Mouse (Mus musculus): ENCODE measurements around the gene Lrrfip2. TPM values are rescaled to one million over a fixed set of nuclear protein-coding genes. Genes with fewer than 3 reads are reported as not detected.

The Lrrfip2 gene
- polyA plus RNA-seq, 1 experiment from 2014 or later = 41.8 TPM

DNA sequence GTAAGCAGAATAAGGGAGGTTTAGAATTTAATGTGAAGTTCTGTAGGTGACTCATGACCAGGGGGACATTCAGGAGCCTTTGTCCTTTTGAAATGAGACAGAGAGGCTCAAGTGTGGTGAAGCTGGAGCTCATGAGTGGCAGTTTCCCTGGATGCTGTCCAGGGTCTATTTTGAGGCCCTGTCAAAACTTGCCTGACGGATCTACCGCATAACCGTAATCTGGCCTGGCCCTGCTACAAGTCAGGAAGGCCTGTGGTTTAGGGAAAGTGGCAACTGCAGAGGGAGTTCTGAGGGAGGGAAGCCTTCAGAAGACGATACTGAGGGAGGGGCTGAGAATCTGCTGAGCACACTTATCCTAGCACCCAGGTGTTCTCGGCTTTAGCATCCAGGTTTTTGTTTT is 5.1 kb downstream of the Lrrfip2 start:
- Histone ChIP-seq H3K4me3 (no peak overlapping the region), H3K27me3 (no peaks in the 10 kb centered on the region), H3K36me3 (no peaks in the 10 kb centered on the region), H3K9me3 (no peaks in the 10 kb centered on the region), H3K27ac (replicated peaks) (no peak overlapping the region), H3K9ac (replicated peaks) (no peak overlapping the region), H3K4me1 (peaks cover 14% of the 10 kb centered on the region), H3K4me2 (replicated peaks) (no peak overlapping the region)
- no peak for ATAC-seq (replicated peaks)
- 70% methylated on average over 5 of the region's 5 CpGs for WGBS

DNA sequence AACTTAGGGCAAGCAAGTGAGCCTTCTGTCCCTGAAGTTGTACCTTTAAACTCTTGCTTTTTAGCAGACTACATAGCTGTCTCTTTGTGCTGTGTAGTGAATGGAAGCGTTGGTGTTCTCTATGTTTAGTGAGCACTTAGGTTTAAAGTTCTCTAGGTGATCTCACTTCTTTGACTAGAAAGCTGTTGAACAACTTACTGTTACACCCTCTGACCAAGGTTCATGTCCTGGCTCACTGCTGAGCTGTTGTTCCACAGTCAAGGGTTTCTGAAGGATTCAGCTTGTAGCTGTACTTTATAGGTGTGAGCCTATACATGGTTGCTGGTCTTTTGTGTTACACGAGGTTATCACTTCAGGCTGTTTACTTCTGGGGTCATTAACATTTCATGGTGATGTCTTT is 5.9 kb downstream of the Lrrfip2 start:
- Histone ChIP-seq H3K4me1 (peaks cover 12% of the 10 kb centered on the region), H3K27me3 (no peaks in the 10 kb centered on the region), H3K27ac (replicated peaks) (no peak overlapping the region), H3K36me3 (no peaks in the 10 kb centered on the region), H3K9ac (replicated peaks) (no peak overlapping the region), H3K9me3 (no peaks in the 10 kb centered on the region), H3K4me2 (replicated peaks) (no peak overlapping the region), H3K4me3 (no peak overlapping the region)
- 73% methylated on average over 2 of the region's 2 CpGs for WGBS
- no peak for ATAC-seq (replicated peaks)

DNA sequence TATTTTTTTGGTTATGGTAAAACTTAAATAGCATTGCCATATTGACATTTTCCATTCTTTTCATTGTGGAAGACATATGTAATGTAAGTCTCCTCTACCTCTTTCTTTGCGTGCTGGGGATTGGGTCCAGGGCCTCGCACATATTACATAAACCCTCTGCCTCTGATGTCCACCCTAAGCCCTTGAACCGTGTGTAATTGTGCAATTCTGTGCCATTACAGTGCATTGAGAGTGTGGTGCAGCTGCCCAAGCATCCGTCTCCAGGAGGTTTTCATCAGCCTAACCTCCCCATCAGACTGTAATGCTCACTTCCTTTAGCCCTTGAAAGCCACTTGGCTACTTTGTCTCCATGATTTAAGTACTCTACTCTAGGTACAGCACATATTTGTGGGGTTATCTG is 7.0 kb downstream of the Lrrfip2 start:
- WGBS = 78% methylated on average over 4 of the region's 4 CpGs
- Histone ChIP-seq H3K36me3 (no peaks in the 10 kb centered on the region), H3K4me2 (replicated peaks) (no peak overlapping the region), H3K9ac (replicated peaks) (no peak overlapping the region), H3K27ac (replicated peaks) (no peak overlapping the region), H3K9me3 (no peaks in the 10 kb centered on the region), H3K4me3 (no peak overlapping the region), H3K4me1 (peaks cover 2% of the 10 kb centered on the region), H3K27me3 (no peaks in the 10 kb centered on the region)
- ATAC-seq (replicated peaks) = no peak

DNA sequence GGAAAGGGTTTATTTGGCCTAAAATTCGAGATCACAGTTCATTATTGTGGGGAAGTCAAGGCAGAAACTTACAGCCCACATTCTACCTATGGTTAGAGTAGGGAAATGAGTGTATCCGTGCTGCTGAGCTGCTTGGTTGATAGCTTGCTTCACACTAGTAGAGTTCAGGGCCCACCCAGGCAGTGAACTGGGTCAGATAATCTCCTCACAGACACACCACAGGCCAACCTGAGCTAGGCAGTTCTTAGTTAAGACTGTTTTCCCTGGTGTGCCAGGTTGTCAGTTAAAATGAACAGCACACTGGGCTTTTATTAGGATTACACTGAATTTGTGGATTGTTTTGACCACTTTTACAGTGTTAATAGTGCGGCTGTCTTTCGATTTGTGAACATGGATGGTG is 9.3 kb downstream of the Lrrfip2 start:
- Histone ChIP-seq H3K27ac (replicated peaks) (no peak overlapping the region), H3K4me3 (no peak overlapping the region), H3K36me3 (no peaks in the 10 kb centered on the region), H3K4me1 (no peaks in the 10 kb centered on the region), H3K9me3 (no peaks in the 10 kb centered on the region), H3K9ac (replicated peaks) (no peak overlapping the region), H3K27me3 (no peaks in the 10 kb centered on the region), H3K4me2 (replicated peaks) (no peak overlapping the region)
- 76% methylated on average over 4 of the region's 4 CpGs for WGBS
- no peak for ATAC-seq (replicated peaks)

DNA sequence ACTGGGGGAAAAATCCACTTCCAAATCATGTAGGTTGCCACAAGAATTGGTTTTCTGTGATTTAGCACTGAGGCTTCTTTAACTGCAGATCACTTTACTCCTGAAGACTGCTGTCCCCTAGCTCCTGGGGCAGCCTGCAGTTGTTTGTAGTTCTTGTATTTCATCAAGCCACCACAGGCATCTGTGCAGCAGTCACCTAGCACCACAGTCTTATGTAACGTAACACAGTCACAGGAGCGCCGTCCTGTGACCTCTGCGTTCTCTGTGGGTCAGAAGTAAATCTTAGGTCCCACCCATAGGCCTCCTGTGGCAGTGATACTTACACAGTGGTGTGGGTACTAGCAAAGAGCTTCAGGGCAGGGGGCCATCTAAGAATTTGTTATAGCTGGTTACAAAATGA is 10.4 kb downstream of the Lrrfip2 start:
- H3K36me3 ChIP-seq = no peaks in the 10 kb centered on the region
- H3K9me3 ChIP-seq = no peaks in the 10 kb centered on the region
- H3K9ac ChIP-seq (replicated peaks) = no peak overlapping the region
- WGBS = 86% methylated on average over 4 of the region's 4 CpGs
- H3K4me2 ChIP-seq (replicated peaks) = no peak overlapping the region
- no peaks in the 10 kb centered on the region for H3K27me3 ChIP-seq
- no peak overlapping the region for H3K4me3 ChIP-seq
- H3K4me1 ChIP-seq = no peaks in the 10 kb centered on the region
- no peak for ATAC-seq (replicated peaks)
- no peak overlapping the region for H3K27ac ChIP-seq (replicated peaks)

DNA sequence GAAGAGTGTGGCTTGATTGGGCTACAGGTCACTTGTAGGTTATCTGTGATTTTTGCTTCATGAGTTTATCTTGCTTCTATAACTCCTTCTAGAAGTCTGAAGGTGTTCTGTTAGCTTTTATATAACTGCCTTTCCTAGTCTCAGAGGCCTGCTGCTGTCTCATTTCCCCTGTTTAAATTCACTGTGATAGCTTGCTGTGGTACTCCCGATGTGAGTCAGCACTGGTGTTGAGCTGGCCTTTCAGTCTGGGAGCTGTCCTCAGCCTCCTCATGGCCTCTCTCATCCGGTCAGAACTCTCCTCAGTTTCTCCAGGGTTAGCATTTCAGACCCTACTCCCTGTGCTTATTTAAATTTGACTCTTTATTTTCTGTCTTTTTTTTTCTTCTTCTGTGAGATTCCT is 12.7 kb downstream of the Lrrfip2 start:
- Histone ChIP-seq H3K9ac (replicated peaks) (no peak overlapping the region), H3K4me3 (no peak overlapping the region), H3K36me3 (no peaks in the 10 kb centered on the region), H3K9me3 (no peaks in the 10 kb centered on the region), H3K27ac (replicated peaks) (no peak overlapping the region), H3K4me1 (no peaks in the 10 kb centered on the region), H3K4me2 (replicated peaks) (no peak overlapping the region), H3K27me3 (no peaks in the 10 kb centered on the region)
- no peak for ATAC-seq (replicated peaks)
- 86% methylated on average over 2 of the region's 2 CpGs for WGBS

DNA sequence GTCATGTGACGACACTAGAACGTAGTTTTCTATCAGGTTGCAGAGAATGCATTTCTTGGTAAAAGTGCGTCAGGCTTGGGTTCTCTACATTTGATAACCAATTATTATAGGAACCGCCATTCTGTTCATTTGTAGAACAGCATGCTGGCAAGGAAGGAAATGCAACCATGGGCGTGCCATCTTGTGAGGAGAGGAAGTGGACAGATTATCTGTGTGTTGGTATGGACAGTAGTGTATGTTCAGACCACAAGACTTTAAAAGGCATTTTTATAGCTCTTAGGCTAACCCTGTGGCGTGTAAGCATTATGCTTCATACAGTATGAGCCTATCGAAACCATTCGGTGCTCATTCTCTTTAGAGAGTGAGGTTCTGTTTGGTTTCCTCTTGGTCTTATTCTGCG is 20.8 kb downstream of the Lrrfip2 start:
- WGBS = 96% methylated on average over 9 of the region's 9 CpGs
- H3K9ac ChIP-seq (replicated peaks) = no peak overlapping the region
- no peaks in the 10 kb centered on the region for H3K27me3 ChIP-seq
- H3K27ac ChIP-seq (replicated peaks) = no peak overlapping the region
- ATAC-seq (replicated peaks) = no peak
- H3K36me3 ChIP-seq = no peaks in the 10 kb centered on the region
- no peaks in the 10 kb centered on the region for H3K9me3 ChIP-seq
- no peak overlapping the region for H3K4me3 ChIP-seq
- H3K4me1 ChIP-seq = no peaks in the 10 kb centered on the region
- H3K4me2 ChIP-seq (replicated peaks) = no peak overlapping the region

DNA sequence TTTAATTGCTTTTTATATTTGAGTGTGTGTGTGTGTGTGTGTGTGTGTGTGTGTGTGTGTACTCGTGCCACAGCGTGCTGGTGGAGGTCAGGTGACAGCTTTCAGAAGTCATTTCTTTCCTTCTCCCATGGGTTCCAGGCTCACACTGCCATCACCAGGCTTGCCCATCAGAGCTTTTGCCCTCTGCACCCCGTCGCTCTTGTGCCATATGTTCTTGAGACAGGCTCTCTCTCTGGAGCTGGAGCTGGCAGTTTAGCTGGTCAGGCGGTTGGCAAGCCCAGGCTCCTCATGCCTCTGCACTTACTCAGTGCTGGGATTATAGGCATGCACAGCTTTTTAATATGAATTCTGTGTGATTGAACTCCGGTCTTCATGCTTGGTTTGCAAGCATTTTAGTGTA is 25.3 kb downstream of the Lrrfip2 start:
- WGBS = 94% methylated on average over 6 of the region's 6 CpGs
- no peak for ATAC-seq (replicated peaks)

DNA sequence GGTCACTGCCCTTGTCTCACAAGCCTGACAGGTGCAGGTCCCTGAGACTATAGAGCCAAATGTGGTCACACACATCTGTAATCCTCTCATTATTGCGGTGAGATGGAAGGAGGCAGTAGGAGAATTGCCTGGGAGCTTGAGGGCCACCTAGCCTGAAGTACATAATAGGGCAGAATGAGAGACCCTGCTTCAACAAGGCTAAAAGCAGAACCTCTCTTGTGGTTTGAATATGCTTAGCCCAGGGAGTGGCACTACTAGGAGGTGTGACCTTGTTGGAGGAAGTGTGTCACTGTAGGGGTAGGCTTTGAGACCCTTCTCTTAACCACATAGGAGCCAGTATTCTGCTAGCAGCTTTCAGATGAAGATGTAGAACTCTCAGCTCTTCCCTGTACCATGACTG is 26.0 kb downstream of the Lrrfip2 start:
- WGBS = 92% methylated on average over 1 of the region's 1 CpGs
- Histone ChIP-seq H3K27me3 (no peaks in the 10 kb centered on the region), H3K4me3 (no peak overlapping the region), H3K36me3 (no peaks in the 10 kb centered on the region), H3K27ac (replicated peaks) (no peak overlapping the region), H3K4me2 (replicated peaks) (no peak overlapping the region), H3K9me3 (no peaks in the 10 kb centered on the region), H3K9ac (replicated peaks) (no peak overlapping the region), H3K4me1 (no peaks in the 10 kb centered on the region)
- ATAC-seq (replicated peaks) = no peak

More for the DNA sequence above, 25.3 kb downstream of the Lrrfip2 start:
- no peak overlapping the region for H3K27ac ChIP-seq (replicated peaks)
- H3K4me2 ChIP-seq (replicated peaks) = no peak overlapping the region
- no peaks in the 10 kb centered on the region for H3K9me3 ChIP-seq
- H3K4me3 ChIP-seq = no peak overlapping the region
- no peaks in the 10 kb centered on the region for H3K36me3 ChIP-seq
- H3K9ac ChIP-seq (replicated peaks) = no peak overlapping the region
- no peaks in the 10 kb centered on the region for H3K27me3 ChIP-seq
- no peaks in the 10 kb centered on the region for H3K4me1 ChIP-seq

DNA sequence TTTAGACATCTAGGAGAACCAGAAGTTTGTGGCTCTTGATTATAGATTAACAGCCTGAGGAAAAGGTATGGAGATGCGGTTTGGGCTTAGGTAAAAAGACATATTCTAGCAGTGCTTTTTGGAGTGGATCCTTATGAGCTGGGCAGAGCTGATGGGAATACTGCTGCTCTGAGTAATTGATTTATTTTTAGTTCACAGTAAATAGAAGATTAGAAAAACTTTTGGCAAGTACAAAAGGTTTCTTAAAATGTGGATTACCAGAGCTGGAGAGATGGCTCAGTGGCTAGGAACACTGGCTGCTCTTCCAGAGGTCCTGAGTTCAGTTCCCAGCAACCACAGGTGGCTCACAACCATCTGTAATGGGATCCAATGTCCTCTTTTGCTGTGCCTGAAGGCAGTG is 27.3 kb downstream of the Lrrfip2 start:
- Histone ChIP-seq H3K4me2 (replicated peaks) (no peak overlapping the region), H3K4me3 (no peak overlapping the region), H3K27ac (replicated peaks) (no peak overlapping the region), H3K4me1 (no peaks in the 10 kb centered on the region), H3K27me3 (no peaks in the 10 kb centered on the region), H3K9ac (replicated peaks) (no peak overlapping the region), H3K36me3 (no peaks in the 10 kb centered on the region), H3K9me3 (no peaks in the 10 kb centered on the region)
- 98% methylated on average over 1 of the region's 1 CpGs for WGBS
- no peak for ATAC-seq (replicated peaks)

DNA sequence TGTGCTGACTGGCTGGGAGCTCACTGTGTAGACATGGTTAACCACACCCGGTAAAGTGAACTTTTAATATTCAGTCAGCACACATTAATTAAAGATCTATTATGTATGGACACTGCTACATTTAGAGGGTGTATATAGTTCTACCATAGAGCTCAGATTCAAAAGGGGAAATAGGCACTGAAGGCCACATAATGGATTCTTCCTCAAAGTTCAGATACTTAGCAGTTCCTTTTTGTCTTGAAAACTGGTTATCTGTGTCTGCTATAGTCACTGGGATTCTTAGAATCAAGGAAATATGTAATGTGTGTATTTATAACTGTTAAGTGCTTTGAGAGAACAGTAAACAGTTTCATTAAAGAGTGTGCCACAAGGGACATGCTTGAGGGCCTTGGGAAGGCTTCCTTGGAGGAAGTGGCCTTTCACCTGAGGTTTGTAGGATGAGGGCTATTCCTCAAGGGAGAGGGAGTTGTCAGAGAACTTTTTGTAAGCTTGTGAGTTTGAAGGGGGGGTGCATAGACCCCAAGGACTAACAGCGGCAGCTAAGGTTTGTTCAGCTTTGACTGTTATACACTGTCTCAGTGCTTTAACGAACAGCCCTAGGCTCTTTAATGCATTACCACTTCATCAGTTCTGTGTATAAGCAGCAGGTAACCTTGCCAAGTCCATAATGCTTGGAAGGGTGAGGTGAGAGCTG is 28.3 kb downstream of the Lrrfip2 start:
- no peak overlapping the region for H3K9ac ChIP-seq (replicated peaks)
- ATAC-seq (replicated peaks) = no peak
- no peak overlapping the region for H3K4me3 ChIP-seq
- no peaks in the 10 kb centered on the region for H3K36me3 ChIP-seq
- no peaks in the 10 kb centered on the region for H3K27me3 ChIP-seq
- no peaks in the 10 kb centered on the region for H3K9me3 ChIP-seq
- no peak overlapping the region for H3K4me2 ChIP-seq (replicated peaks)
- WGBS = 87% methylated on average over 3 of the region's 3 CpGs
- H3K4me1 ChIP-seq = no peaks in the 10 kb centered on the region
- no peak overlapping the region for H3K27ac ChIP-seq (replicated peaks)

DNA sequence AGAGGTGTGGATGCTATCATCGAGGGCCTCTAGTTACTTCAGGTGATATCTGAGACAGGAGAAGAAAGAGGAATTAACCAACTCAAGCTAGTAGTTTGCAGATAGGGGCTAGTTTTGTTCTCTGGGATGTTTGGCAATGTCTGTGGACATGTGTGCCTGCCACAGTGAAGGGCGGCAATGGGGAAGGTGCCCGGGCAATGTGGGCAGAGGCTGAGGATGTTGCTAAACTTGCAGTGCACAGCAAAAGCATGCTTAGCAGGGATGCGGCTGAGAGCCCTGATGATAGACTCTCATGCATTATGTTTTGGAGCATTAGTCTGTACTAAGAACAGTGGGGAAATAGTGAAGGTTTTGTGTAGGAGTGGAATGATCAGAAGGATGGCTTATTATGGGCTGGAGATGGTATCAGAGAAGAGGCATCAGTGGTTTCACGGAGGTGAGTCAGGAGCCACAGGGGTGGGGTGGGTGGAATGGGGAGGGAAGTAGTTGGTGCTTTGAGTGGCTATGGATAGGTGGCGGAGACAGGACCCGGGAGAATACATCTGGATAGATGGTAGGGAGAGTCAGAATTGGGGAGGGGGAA is 28.9 kb downstream of the Lrrfip2 start:
- 95% methylated on average over 7 of the region's 7 CpGs for WGBS
- Histone ChIP-seq H3K4me3 (no peak overlapping the region), H3K27me3 (no peaks in the 10 kb centered on the region), H3K9me3 (no peaks in the 10 kb centered on the region), H3K36me3 (no peaks in the 10 kb centered on the region), H3K9ac (replicated peaks) (no peak overlapping the region), H3K27ac (replicated peaks) (no peak overlapping the region), H3K4me1 (no peaks in the 10 kb centered on the region), H3K4me2 (replicated peaks) (no peak overlapping the region)
- no peak for ATAC-seq (replicated peaks)

DNA sequence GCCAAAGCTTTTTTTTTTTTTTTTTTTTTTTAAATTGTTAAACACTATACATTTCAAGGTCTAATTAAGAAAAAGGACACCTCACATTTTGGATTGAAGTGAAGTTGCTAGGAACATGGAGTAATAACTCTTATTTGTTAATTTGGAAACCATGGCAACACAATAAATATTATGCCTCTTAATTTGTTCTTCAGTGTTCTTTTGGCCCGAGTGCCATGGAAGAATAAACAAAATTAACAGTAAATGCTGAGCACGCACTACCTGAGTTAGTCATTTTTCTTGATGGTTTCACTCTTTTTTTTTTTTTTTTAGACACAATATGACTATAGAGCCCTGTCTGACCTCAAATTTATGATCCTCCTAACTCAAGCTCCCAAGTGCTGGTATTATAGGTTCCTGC is 30.6 kb downstream of the Lrrfip2 start:
- H3K9me3 ChIP-seq = no peaks in the 10 kb centered on the region
- no peaks in the 10 kb centered on the region for H3K27me3 ChIP-seq
- no peaks in the 10 kb centered on the region for H3K4me1 ChIP-seq
- H3K9ac ChIP-seq (replicated peaks) = no peak overlapping the region
- WGBS = 74% methylated on average over 2 of the region's 2 CpGs
- no peak for ATAC-seq (replicated peaks)
- H3K4me2 ChIP-seq (replicated peaks) = no peak overlapping the region
- no peak overlapping the region for H3K4me3 ChIP-seq
- no peak overlapping the region for H3K27ac ChIP-seq (replicated peaks)
- no peaks in the 10 kb centered on the region for H3K36me3 ChIP-seq

Measured in forebrain, embryonic 15.5 days (tissue).